Mouse (Mus musculus): ENCODE measurements around the gene Lamtor2. TPM values are rescaled to one million over a fixed set of nuclear protein-coding genes. Genes with fewer than 3 reads are reported as not detected.

Lamtor2 gene
- 116 TPM for polyA plus RNA-seq (2014; fragmentation: Illumina TruSeq; extraction: RNeasy Lipid Tissue Mini Kit (QIAGEN cat#74804); ENCODE audit: low read depth, low replicate concordance)

DNA sequence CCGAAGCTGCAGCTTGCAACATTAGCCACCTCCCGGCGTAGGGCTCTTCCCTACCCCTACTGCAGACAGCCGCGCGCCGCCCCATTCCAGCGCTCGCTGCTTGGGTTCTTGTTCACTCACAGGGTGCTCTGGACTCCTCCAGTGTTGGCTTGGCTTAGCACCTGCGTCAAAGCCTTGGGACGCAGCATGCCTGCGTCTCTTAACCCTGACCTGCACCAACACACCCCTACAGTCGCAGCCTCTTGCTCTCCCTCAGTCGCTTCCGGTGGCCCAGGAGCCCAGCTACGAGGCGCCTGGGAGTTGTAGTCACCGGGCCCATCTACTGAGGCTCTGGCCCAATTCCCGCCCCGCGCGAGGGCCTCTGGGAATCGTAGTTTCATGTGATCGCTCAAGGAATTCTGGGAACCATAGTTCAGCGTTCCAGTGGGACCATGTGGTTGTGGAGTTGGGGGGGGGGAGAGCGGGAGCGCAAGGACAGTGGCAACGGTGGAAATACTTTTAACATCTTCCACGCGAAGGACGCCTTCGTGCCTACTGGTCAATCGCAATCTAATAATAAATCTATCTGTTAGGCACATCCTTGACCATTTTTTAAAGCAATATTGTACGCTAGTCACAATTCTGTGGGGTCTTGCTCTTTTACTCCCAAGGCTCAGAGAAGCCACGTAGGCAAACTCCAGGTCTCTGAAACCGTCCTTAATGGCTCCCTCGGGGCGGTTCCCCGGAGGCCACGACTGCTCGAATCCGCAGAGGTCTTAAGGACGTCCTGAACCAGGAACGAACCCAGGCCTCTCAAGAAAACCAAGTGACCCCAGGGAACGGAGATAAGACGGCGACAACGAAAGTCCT is at the start of gene Lamtor2:
TSS of gene Lamtor2 (minus strand) at position 399 of the 849 bp plus-strand sequence.

DNA sequence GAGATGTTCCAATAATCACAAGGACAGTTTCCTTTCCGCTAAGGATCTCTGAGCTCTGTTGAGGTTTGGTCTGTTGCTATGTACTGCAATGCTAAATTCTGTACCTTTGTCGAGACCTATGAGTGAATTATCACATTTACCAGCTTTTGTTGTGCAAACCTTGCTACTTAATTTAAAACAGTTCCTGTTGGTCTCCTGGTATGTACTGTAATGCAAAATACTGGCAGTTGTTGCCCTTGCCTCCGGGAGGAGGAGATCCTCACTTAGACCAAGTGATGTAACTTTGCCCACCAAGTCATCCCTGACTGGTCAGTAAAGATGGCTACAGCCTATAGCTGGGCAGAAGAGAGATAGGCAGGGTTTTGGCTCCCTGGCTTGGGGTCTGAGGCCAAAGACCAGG is 22.7 kb upstream of the Lamtor2 start, which contains the start of gene Ssr2:
TSS of gene Ssr2 (plus strand) at position 337 of the 400 bp plus-strand sequence.

DNA sequence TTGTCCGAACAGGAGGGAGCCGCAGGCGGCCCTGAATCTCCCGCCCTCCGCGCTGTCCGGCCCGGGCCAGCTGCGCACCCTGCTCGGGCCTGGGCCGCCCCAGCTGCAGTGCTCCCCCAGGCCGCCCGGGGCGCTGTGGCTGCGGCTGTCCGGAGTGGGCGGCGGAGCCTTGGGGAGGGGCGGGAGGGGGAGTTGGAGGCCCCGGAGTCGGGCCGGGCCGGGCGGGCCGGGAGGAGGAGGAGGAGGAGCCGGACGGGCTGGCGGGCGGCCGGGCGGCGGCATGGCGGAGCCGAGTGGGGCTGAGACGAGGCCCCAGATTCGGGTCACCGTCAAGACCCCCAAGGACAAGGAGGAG is 628 bp upstream of the Lamtor2 start, which contains the start of gene Ubqln4:
TSS of gene Ubqln4 (plus strand) at position 234 of the 355 bp plus-strand sequence.

DNA sequence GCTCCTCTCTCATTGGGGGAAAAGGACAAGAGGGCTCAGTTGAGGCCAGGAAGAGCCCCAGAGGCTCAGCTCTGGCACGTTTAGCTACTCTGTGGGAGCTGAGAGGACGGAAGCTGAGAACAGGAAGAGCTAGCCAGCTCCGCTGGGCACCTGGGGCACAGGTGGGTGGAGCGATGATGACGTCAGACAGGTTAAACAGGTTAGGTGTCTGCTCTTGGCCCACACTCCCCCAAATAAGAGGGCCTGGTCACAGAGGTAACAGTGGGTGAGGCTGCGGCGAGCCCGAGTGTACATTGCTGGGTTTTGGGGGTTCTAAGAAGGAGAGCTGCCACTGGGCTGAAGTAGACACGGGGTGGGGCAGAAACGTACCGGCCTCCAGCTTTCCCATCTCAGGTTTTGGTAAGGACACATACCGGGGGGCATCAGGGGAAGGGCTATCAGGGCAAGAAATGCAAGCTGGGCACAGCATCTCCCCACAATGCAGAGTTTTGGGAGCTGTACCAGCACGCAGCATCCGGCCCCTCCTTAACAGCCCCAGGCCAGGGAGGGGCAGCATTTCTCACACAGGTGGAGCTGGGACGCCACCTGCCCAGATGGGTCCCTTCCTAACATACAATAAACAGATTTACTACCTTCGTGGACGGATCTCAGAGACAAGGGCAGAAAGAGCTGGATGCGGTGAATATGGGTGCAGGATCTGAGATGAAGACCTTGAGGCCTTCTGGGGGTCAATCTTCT is 4.5 kb downstream of the Lamtor2 start, which contains the start of gene Rab25:
TSS of gene Rab25 (minus strand) at position 121 of the 738 bp plus-strand sequence.

DNA sequence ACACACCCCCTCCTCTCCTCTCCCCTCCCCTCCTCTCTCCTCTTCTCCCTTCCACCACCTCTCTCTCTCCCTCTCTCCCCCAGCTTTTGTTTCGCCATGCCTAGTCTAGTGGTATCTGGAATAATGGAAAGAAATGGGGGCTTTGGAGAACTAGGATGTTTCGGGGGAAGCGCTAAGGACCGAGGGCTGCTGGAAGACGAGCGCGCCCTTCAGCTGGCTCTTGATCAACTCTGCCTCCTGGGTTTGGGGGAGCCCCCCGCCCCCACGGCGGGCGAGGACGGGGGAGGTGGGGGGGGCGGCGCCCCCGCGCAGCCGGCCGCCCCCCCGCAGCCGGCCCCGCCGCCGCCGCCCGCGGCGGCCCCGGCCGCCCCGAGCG is 20.6 kb downstream of the Lamtor2 start, which contains the start of gene Mex3a:
TSS of gene Mex3a (plus strand) at position 97 of the 376 bp plus-strand sequence.

DNA sequence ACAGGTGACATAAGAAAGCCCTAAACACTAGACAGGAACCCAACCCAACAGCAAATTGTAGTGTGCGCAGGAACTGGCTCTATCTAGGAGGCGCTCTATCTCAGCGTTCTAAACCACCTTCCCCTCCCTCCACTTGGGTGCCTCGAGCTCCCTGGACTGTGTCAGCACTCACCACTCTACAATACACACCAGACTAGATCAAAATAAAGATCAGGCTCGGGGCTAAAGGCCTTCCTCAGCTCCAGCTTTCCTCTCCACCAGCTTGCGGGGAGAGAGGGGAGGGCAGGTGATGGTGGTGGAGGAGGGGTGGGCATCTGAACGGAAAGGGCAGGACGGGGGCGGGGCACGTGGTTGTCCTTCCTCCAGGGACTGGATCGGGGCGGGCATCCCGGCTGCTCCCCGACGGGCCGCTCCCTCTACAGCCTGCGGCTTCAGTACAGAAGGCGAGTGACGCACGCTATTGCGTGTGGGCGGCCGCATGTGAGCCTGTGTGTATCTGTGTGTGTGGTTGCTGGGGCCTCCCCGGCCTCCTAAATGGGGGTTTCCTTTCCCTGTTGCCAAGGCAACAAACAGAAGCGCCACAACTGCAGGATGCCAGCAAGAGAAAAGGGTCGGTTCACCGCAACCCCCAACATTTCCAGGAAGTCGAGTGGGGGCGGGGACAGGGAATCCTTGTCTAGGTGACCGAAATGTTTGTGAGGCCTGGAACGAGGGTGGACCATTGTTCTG is 43.0 kb downstream of the Lamtor2 start, which contains the start of gene Lmna:
TSS of gene Lmna (minus strand) at position 265 of the 729 bp plus-strand sequence.

Other genes starting within 250 kb of the Lamtor2 start
- 72.2 TPM for gene Glmp, start 228.1 kb downstream of the Lamtor2 start, polyA plus RNA-seq (2014; fragmentation: Illumina TruSeq; extraction: RNeasy Lipid Tissue Mini Kit (QIAGEN cat#74804); ENCODE audit: low read depth, low replicate concordance)
- gene Tmem79, start 216.9 kb downstream of the Lamtor2 start, polyA plus RNA-seq (2014; fragmentation: Illumina TruSeq; extraction: RNeasy Lipid Tissue Mini Kit (QIAGEN cat#74804); ENCODE audit: low read depth, low replicate concordance) = 1.8 TPM
- gene Smg5, start 216.8 kb downstream of the Lamtor2 start, polyA plus RNA-seq (2014; fragmentation: Illumina TruSeq; extraction: RNeasy Lipid Tissue Mini Kit (QIAGEN cat#74804); ENCODE audit: low read depth, low replicate concordance) = 58.8 TPM
- gene Paqr6, start 188.5 kb downstream of the Lamtor2 start, polyA plus RNA-seq (2014; fragmentation: Illumina TruSeq; extraction: RNeasy Lipid Tissue Mini Kit (QIAGEN cat#74804); ENCODE audit: low read depth, low replicate concordance) = 1.6 TPM
- not detected for gene Bglap3, start 180.3 kb downstream of the Lamtor2 start, polyA plus RNA-seq (2014; fragmentation: Illumina TruSeq; extraction: RNeasy Lipid Tissue Mini Kit (QIAGEN cat#74804); ENCODE audit: low read depth, low replicate concordance)
- gene Bglap2, start 174.4 kb downstream of the Lamtor2 start, polyA plus RNA-seq (2014; fragmentation: Illumina TruSeq; extraction: RNeasy Lipid Tissue Mini Kit (QIAGEN cat#74804); ENCODE audit: low read depth, low replicate concordance) = not detected
- not detected for gene Bglap, start 168.6 kb downstream of the Lamtor2 start, polyA plus RNA-seq (2014; fragmentation: Illumina TruSeq; extraction: RNeasy Lipid Tissue Mini Kit (QIAGEN cat#74804); ENCODE audit: low read depth, low replicate concordance)
- 16.4 TPM for gene Pmf1, start 142.7 kb downstream of the Lamtor2 start, polyA plus RNA-seq (2014; fragmentation: Illumina TruSeq; extraction: RNeasy Lipid Tissue Mini Kit (QIAGEN cat#74804); ENCODE audit: low read depth, low replicate concordance)
- gene Slc25a44, start 127.9 kb downstream of the Lamtor2 start, polyA plus RNA-seq (2014; fragmentation: Illumina TruSeq; extraction: RNeasy Lipid Tissue Mini Kit (QIAGEN cat#74804); ENCODE audit: low read depth, low replicate concordance) = 17.0 TPM
- 4.1 TPM for gene Sema4a, start 91.9 kb downstream of the Lamtor2 start, polyA plus RNA-seq (2014; fragmentation: Illumina TruSeq; extraction: RNeasy Lipid Tissue Mini Kit (QIAGEN cat#74804); ENCODE audit: low read depth, low replicate concordance)
- 80.8 TPM for gene Lmna, start 43.1 kb downstream of the Lamtor2 start, polyA plus RNA-seq (2014; fragmentation: Illumina TruSeq; extraction: RNeasy Lipid Tissue Mini Kit (QIAGEN cat#74804); ENCODE audit: low read depth, low replicate concordance)
- gene Mex3a, start 20.7 kb downstream of the Lamtor2 start, polyA plus RNA-seq (2014; fragmentation: Illumina TruSeq; extraction: RNeasy Lipid Tissue Mini Kit (QIAGEN cat#74804); ENCODE audit: low read depth, low replicate concordance) = 0.34 TPM
- not detected for gene Rab25, start 4.8 kb downstream of the Lamtor2 start, polyA plus RNA-seq (2014; fragmentation: Illumina TruSeq; extraction: RNeasy Lipid Tissue Mini Kit (QIAGEN cat#74804); ENCODE audit: low read depth, low replicate concordance)
- gene Ubqln4, start 684 bp upstream of the Lamtor2 start, polyA plus RNA-seq (2014; fragmentation: Illumina TruSeq; extraction: RNeasy Lipid Tissue Mini Kit (QIAGEN cat#74804); ENCODE audit: low read depth, low replicate concordance) = 60.0 TPM
- 76.6 TPM for gene Ssr2, start 22.8 kb upstream of the Lamtor2 start, polyA plus RNA-seq (2014; fragmentation: Illumina TruSeq; extraction: RNeasy Lipid Tissue Mini Kit (QIAGEN cat#74804); ENCODE audit: low read depth, low replicate concordance)
- 32.9 TPM for gene Arhgef2, start 52.9 kb upstream of the Lamtor2 start, polyA plus RNA-seq (2014; fragmentation: Illumina TruSeq; extraction: RNeasy Lipid Tissue Mini Kit (QIAGEN cat#74804); ENCODE audit: low read depth, low replicate concordance)
- gene Rxfp4, start 100.1 kb upstream of the Lamtor2 start, polyA plus RNA-seq (2014; fragmentation: Illumina TruSeq; extraction: RNeasy Lipid Tissue Mini Kit (QIAGEN cat#74804); ENCODE audit: low read depth, low replicate concordance) = not detected
- 38.9 TPM for gene Khdc4, start 132.7 kb upstream of the Lamtor2 start, polyA plus RNA-seq (2014; fragmentation: Illumina TruSeq; extraction: RNeasy Lipid Tissue Mini Kit (QIAGEN cat#74804); ENCODE audit: low read depth, low replicate concordance)
- gene Rit1, start 163.8 kb upstream of the Lamtor2 start, polyA plus RNA-seq (2014; fragmentation: Illumina TruSeq; extraction: RNeasy Lipid Tissue Mini Kit (QIAGEN cat#74804); ENCODE audit: low read depth, low replicate concordance) = 94.5 TPM
- gene Syt11, start 222.1 kb upstream of the Lamtor2 start, polyA plus RNA-seq (2014; fragmentation: Illumina TruSeq; extraction: RNeasy Lipid Tissue Mini Kit (QIAGEN cat#74804); ENCODE audit: low read depth, low replicate concordance) = 13.0 TPM

All from heart, adult 10 weeks (tissue).